In the genomic region with DNA sequence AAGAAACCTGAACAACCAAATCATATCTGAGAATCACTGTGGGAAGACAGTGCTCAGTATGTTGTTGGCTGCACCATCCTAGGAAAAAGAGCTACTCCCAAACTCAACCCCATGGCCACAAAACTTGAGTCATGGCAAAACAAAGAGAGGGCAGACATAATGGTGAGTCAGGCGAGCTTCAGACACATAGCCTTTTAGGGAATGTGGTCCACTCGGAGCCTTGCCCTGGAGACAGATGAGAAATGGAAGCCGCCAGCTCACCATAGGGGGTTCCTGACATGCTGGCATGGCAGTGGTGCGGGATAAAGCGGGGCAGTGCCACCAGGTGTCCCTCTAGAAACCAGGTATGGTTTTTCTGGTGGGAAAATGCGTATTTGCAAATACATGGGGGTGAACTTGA, we compare ENCODE assay signal across 26 mouse cellular contexts.
DNase-seq lines count a peak whose midpoint lies in the region; ATAC-seq lines count a peak whose summit lies in the region.
"Had no signal": no experiment of that assay in that cellular context is flagged by ENCODE, and none has a peak within 500 bp of the region (broad histone marks: within the 10 kb centered on the region; RNA-seq: fewer than 3 reads in every experiment).

No protein-coding gene starts in this region.

- H3K9me3 ChIP-seq in forebrain, embryonic 11.5 days (ENCODE audit: control insufficient read depth, low read length), result no peaks in the 10 kb centered on the region
- H3K9me3 ChIP-seq in forebrain, embryonic 15.5 days, result no peaks in the 10 kb centered on the region
- H3K9me3 ChIP-seq: forebrain, embryonic 10.5 days; kidney, embryonic 15.5 days; limb, embryonic 10.5 days; limb, embryonic 15.5 days; liver, embryonic 13.5 days; midbrain, embryonic 13.5 days had no signal

- WGBS in forebrain, embryonic 11.5 days, result 91% methylated on average over 6 of the region's 6 CpGs
- 92% methylated on average over 6 of the region's 6 CpGs for WGBS in forebrain, embryonic 15.5 days

- H3K27ac ChIP-seq in forebrain, embryonic 11.5 days (ENCODE audit: low read depth, low read length), result no peak overlapping the region
- H3K27ac ChIP-seq in forebrain, embryonic 15.5 days (replicated peaks), result no peak overlapping the region
- H3K27ac ChIP-seq: forebrain, embryonic 10.5 days; limb, embryonic 10.5 days; liver, embryonic 13.5 days; midbrain, embryonic 13.5 days; stomach, postnatal 0 days had no signal

- H3K27me3 ChIP-seq in forebrain, embryonic 11.5 days (ENCODE audit: control insufficient read depth, insufficient read depth, low read length), result no peaks in the 10 kb centered on the region
- no peaks in the 10 kb centered on the region for H3K27me3 ChIP-seq in forebrain, embryonic 15.5 days
- H3K27me3 ChIP-seq: kidney, embryonic 15.5 days; limb, embryonic 15.5 days; liver, embryonic 13.5 days; midbrain, embryonic 13.5 days had no signal

- no peaks in the 10 kb centered on the region; the same call in 1 of the 2 replicates for H3K36me3 ChIP-seq in forebrain, embryonic 11.5 days (ENCODE audit: control insufficient read depth, insufficient read depth, low read length)
- H3K36me3 ChIP-seq in forebrain, embryonic 15.5 days, result peaks cover 12% of the 10 kb centered on the region

- ATAC-seq in forebrain, embryonic 11.5 days (replicated peaks; ENCODE audit: low FRiP score), result no peak
- no peak for ATAC-seq in forebrain, embryonic 15.5 days (replicated peaks)
- ATAC-seq in megakaryocyte, adult 5-6 weeks (ENCODE audit: poor library complexity, severe bottlenecking), result no peak
- ATAC-seq: forebrain, postnatal 0 days; lung, postnatal 0 days; midbrain, embryonic 13.5 days had no signal

- H3K4me1 ChIP-seq in forebrain, embryonic 11.5 days (replicated peaks; ENCODE audit: control insufficient read depth, insufficient read depth, low read length), result no peaks in the 10 kb centered on the region
- peaks cover 11% of the 10 kb centered on the region; the same call in 1 of the 2 replicates for H3K4me1 ChIP-seq in forebrain, embryonic 15.5 days
- H3K4me1 ChIP-seq: midbrain, embryonic 13.5 days had no signal

- no peak overlapping the region for H3K4me3 ChIP-seq in forebrain, embryonic 11.5 days (ENCODE audit: low read depth, low read length)
- H3K4me3 ChIP-seq in forebrain, embryonic 15.5 days, result no peak overlapping the region
- H3K4me3 ChIP-seq: forebrain, embryonic 10.5 days; kidney, embryonic 15.5 days; limb, embryonic 10.5 days; limb, embryonic 15.5 days; liver, embryonic 13.5 days; midbrain, embryonic 13.5 days had no signal

- no peak overlapping the region for H3K4me2 ChIP-seq in forebrain, embryonic 11.5 days (ENCODE audit: low read depth, low read length, severe bottlenecking)
- H3K4me2 ChIP-seq in forebrain, embryonic 15.5 days (replicated peaks), result no peak overlapping the region
- H3K4me2 ChIP-seq: kidney, embryonic 15.5 days; limb, embryonic 15.5 days; liver, embryonic 13.5 days; midbrain, embryonic 13.5 days had no signal

- H3K9ac ChIP-seq in forebrain, embryonic 11.5 days (ENCODE audit: low read length), result no peak overlapping the region
- no peak overlapping the region for H3K9ac ChIP-seq in forebrain, embryonic 15.5 days (replicated peaks)
- H3K9ac ChIP-seq: forebrain, postnatal 0 days; kidney, embryonic 15.5 days; limb, embryonic 15.5 days; liver, embryonic 13.5 days; midbrain, embryonic 13.5 days had no signal

- DNase-seq in adrenal gland, adult 2 months, result peak; percentile 63
- DNase-seq in adrenal gland, adult 18-20 months (ENCODE audit: low spot score in 2 of 2), result no peak
- DNase-seq in forebrain, embryonic 11.5 days (ENCODE audit: low spot score), result peak; percentile 45
- peak; percentile 41 for DNase-seq in 416B (ENCODE audit: low read depth)
- DNase-seq in fibroblast of lung, adult 2 months (ENCODE audit: low read depth), result peak; percentile 91
- no peak for DNase-seq in retina, postnatal 1 day
- DNase-seq: cerebellum, adult 11-12 months; forebrain, postnatal 0 days; heart, postnatal 14 days; kidney, adult 18-20 months; kidney, postnatal 25 days; liver, embryonic 13.5 days; lung, adult 18-20 months; lung, postnatal 4 days; right cerebral cortex, postnatal 25 days; thymus, adult 2 months; thymus, postnatal 36 days had no signal

Comparison
In these comparisons a context has a peak if more than half of its experiments do, and no peak if none do; other contexts are left out.
1. DNase-seq: peak in adrenal gland, adult 2 months (single experiment), forebrain, embryonic 11.5 days (single experiment), 416B (single experiment) and fibroblast of lung, adult 2 months (single experiment); none in adrenal gland, adult 18-20 months (0 of 2) and retina, postnatal 1 day (single experiment).